In genomic region chr3:89164506-89165267, GRCm38 (mm10) we compare ENCODE assay signal across 8 mouse cellular contexts. TPM values are rescaled to one million over a fixed set of nuclear protein-coding genes. Genes with fewer than 3 reads are reported as not detected.
DNase-seq lines count a peak whose midpoint lies in the region; ATAC-seq and TF ChIP-seq lines count a peak whose summit lies in the region.

Gene Clk2, plus strand, starts transcription at chr3:89164795.

- H3K4me3 ChIP-seq in gastrocnemius, adult 2 months, result peak within 1 kb of the TSS; percentile 90
- H3K4me3 ChIP-seq in hindbrain, postnatal 0 days (ENCODE audit: low read length), result peak within 1 kb of the TSS; percentile 94
- H3K4me3 ChIP-seq in megakaryocyte, embryonic 14.5 days (replicated peaks), result peak within 1 kb of the TSS; percentile 93

- peaks cover 23% of the 10 kb centered on the region for H3K36me3 ChIP-seq in hindbrain, postnatal 0 days (ENCODE audit: insufficient read depth, low read length)
- peaks cover 36% of the 10 kb centered on the region for H3K36me3 ChIP-seq in megakaryocyte, embryonic 14.5 days (replicated peaks; ENCODE audit: low read length)

- no peaks in the 10 kb centered on the region for H3K27me3 ChIP-seq in hindbrain, postnatal 0 days (ENCODE audit: insufficient read depth, low read length)
- peaks cover 3% of the 10 kb centered on the region for H3K27me3 ChIP-seq in megakaryocyte, embryonic 14.5 days (replicated peaks)

- DNase-seq in WW6 (ENCODE audit: low read depth, low spot score), result peak; percentile 85
- peak; percentile 77 to 91 for DNase-seq in cerebellum, postnatal 4 days (ENCODE audit: low spot score in 2 of 2)
- peak; percentile 98 for DNase-seq in gastrocnemius, adult 2 months
- peak; percentile 96 for DNase-seq in hindbrain, postnatal 0 days (ENCODE audit: low spot score)
- DNase-seq in left cerebral cortex, adult 8-10 months (ENCODE audit: low spot score in 2 of 2), result peak; percentile 78 to 91
- DNase-seq in right cerebral cortex, postnatal 10 days (ENCODE audit: low spot score in 2 of 2), result peak; percentile 95 to 96
- DNase-seq in urinary bladder, postnatal 25 days (ENCODE audit: low spot score), result peak; percentile 92

- intact Hi-C loops in gastrocnemius, adult 2 months (cut with DNase I), result loop anchor here (10.0 kb wide), 1 partner anchor 50 kb away; the partner anchor contains the start of gene Thbs3

- TF ChIP-seq CTCF in gastrocnemius, adult 2 months (IDR thresholded peaks at IDR 0.05), result no peak
- TF ChIP-seq CTCF in hindbrain, postnatal 0 days (IDR thresholded peaks at IDR 0.05; ENCODE audit: low read depth), result no peak

- under 1% methylated on average over 70 of the region's 79 CpGs for WGBS in hindbrain, postnatal 0 days

- peaks cover 11% of the 10 kb centered on the region for H3K4me1 ChIP-seq in hindbrain, postnatal 0 days (ENCODE audit: insufficient read depth, low read length)
- peaks cover 45% of the 10 kb centered on the region for H3K4me1 ChIP-seq in megakaryocyte, embryonic 14.5 days

- peak within 1 kb of the TSS; percentile 97 for H3K27ac ChIP-seq in gastrocnemius, adult 2 months
- H3K27ac ChIP-seq in hindbrain, postnatal 0 days, result peak within 1 kb of the TSS; percentile 95

- peak; percentile 96 for ATAC-seq in hindbrain, postnatal 0 days

- peak within 1 kb of the TSS; percentile 89 for H3K9ac ChIP-seq in hindbrain, postnatal 0 days (replicated peaks; ENCODE audit: low read length)

- H3K9me3 ChIP-seq in hindbrain, postnatal 0 days (ENCODE audit: low read length), result no peaks in the 10 kb centered on the region
- no peaks in the 10 kb centered on the region for H3K9me3 ChIP-seq in megakaryocyte, embryonic 14.5 days

- H3K4me2 ChIP-seq in hindbrain, postnatal 0 days (ENCODE audit: low read depth, low read length), result peak within 1 kb of the TSS; percentile 76

RNA-seq across cellular contexts. Expression of gene Clk2, which starts in this region (rescaled TPM):
- 10 to 100 TPM; 16.0 to 21.4 TPM for total RNA-seq in gastrocnemius, adult 2 months (2021)
- 36.3 and 43.1 TPM in 2 replicates for total RNA-seq in hindbrain, postnatal 0 days (2014; rRNA removed)
- polyA plus RNA-seq in hindbrain, postnatal 0 days (2015; fragmentation: Nextera tagmentation; extraction: Ambion mirVana), result 13.3 and 13.7 TPM in 2 replicates
- 10 to 100 TPM; 41.2 to 45.3 (median 42.5) TPM for total RNA-seq in left cerebral cortex, adult 8-10 months (2022)
- polyA plus RNA-seq in megakaryocyte, embryonic 14.5 days (2012; ENCODE audit: insufficient read depth, low replicate concordance), result 12.9 and 13.3 TPM in 2 replicates

Comparison
In these comparisons a context has a peak if more than half of its experiments do, and no peak if none do; other contexts are left out.
1. Peak in every context shown above with its lines: DNase-seq, ATAC-seq, H3K4me3 ChIP-seq and H3K27ac ChIP-seq.